Mouse (Mus musculus): ENCODE results near the gene Ephb4.

DNA sequence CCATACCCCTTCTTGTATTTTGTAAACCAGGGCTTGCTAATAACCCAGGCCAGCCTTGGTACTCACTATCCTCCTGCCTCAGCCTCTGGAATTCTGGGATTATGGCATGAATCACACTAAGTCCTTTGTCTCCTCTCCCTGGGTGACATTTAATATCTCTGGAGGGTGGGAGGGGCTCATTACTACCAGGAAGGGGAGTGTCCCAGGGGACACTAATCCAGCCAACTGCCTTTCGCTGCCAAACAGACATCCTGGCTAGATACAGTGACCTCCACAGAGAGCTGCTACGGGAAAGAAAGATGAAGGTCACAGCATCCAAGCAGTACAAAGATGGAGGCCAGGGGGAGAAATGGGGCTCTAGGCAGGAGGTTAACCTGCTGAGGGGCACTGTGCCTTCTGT, 25.7 kb downstream of the Ephb4 start:
- TF ChIP-seq CTCF (IDR thresholded peaks at IDR 0.05; ENCODE audit: extremely low read depth, insufficient read depth, low read length) (no peak), POLR2A (IDR thresholded peaks at IDR 0.05; ENCODE audit: extremely low read depth, insufficient read depth, low read length) (no peak)

Data from cortical plate, adult 2 months (tissue).